Mouse (Mus musculus) mouse trophoblast stem cell (cell line): ENCODE measurements around the gene Rap2b.

Source experiments
- in situ Hi-C, 2 experiments: fragments of 300-500 bp; cut with MseI, MboI; formaldehyde crosslinking; loops; 2 replicates in 1 of 2; 3 replicates in 1 of 2; pipeline ENCODE4 v1.15.1; 2025

The Rap2b gene

DNA sequence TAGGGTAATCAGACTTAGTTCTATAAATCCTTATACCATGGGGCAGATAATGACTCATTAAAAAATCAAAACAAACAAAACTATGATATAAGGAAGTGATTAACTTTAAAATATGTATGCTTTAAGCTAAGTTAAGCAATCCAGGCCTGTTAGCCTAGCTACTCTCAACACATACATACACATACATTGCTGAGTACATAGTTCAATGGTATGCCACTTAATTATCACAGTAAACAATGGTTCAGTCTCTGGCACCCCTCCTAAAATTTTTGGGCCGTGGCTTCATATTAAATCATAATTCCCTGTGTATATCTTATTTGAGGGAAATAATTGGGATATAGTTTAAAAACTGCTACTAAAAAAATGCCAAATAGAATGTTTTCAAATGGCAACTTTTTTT lies at the start of gene Rap2b:
TSS of gene Rap2b (plus strand) at position 301 of the 400 bp plus-strand sequence.
- in situ Hi-C loops: no loop called here

- in situ Hi-C loops: no loop called here
These were observed 46.4 kb upstream of the Rap2b start for GRCm38 (mm10) chr3:61315002-61315401.

GRCm38 (mm10) chr3:61320031-61320430 lies 41.4 kb upstream of the Rap2b start:
- in situ Hi-C loops: no loop called here

DNA sequence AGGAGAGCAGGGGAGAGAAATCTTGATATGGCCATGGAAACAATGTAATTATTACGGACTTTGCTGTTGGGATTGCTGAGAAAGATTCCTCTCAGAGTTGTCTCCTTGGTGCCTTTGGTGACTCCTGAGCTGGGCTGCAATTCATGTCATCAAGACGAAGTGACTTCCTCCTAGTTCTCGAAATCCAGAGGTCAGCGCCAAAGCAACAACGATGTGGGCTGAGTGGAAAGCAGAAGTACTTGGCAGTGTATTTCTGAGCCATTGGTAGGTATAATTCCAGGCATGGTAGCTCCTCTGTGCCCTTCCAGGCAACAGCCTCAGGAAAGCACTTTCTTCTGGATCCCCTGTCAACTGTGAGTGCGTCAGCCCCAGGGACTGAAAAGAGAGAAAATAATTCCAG lies 39.8 kb upstream of the Rap2b start:
- in situ Hi-C loops: no loop called here

- in situ Hi-C loops: no loop called here
These were observed 25.2 kb upstream of the Rap2b start for GRCm38 (mm10) chr3:61336205-61336604.

DNA sequence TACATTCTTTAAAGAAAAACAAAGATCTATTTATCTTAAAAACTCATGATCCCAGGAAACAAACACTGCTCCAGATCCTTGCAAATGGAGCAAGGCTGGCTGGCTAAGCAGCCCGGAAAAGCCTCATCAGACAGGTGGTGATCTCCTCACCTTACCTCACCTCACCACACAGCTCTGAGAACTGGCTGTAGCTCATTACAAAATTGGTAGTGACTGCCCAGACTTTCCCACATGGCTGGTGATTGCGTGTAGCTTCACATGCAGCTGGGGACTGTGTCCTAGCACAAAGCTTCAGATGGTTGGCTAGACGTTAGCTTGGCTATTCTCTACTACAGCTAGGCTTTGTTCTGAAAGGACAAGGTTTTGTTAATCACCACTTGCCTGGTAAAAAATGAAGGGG lies 24.2 kb upstream of the Rap2b start:
- in situ Hi-C loops: no loop called here

DNA sequence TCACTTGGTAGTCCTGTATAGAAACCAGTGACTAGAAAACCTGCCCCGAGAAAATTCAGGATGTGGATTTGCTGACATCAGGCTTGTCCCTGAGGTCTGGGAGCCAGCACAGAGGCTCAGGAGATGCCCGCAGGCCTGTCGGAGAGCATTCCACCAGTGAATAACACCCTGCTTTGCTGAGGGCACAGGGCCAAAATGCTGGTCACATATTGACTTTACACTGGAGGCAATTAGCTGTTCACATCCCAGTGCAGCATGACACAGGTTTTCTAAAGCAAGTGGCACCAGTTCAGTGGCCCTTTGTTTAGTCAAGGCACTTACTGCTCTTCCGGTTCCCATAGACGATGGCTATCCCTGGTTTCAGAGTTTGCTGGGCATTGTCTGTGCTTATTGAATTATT lies 21.1 kb upstream of the Rap2b start:
- in situ Hi-C loops: no loop called here

DNA sequence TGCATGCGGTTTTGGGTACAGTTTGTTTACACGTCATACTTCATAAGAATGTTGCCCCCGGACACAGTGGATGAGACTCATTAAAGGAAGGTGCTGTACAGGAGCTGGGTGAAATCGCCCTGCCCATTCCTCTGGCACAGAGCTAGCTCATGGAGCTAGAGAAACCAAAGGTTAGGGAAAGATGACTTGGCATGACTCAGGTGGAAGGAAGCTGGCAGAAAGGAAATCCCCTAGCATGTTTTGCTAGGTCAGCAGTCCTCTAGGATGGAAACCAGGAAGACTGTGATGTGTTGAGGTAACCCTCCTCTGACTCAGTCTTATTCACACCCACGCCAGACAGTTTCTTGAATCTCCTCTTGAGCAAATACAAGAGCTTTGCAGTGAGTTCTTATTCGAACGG lies 17.4 kb upstream of the Rap2b start:
- in situ Hi-C loops: no loop called here

DNA sequence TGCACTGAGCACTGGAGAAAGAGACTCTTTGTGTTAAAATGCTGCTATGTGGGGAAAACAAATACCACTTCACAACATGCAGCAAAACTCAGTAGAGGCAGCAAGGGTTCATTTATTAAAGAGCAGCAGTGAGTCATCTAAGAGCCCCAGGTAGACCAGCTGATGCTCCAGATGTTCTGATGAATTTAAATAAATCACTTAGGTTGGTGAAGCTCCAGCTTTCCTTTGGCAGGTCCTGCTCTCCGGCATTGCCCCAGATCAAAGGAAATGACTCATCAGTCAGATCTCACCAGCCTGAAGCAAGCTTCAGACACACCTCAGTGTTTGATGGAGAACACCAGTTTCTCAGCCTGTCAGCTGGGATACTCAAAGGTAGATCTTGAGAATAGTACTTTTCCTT lies 15.8 kb upstream of the Rap2b start:
- in situ Hi-C loops: no loop called here

GRCm38 (mm10) chr3:61348036-61348614 lies 13.3 kb upstream of the Rap2b start:
- in situ Hi-C loops: no loop called here

DNA sequence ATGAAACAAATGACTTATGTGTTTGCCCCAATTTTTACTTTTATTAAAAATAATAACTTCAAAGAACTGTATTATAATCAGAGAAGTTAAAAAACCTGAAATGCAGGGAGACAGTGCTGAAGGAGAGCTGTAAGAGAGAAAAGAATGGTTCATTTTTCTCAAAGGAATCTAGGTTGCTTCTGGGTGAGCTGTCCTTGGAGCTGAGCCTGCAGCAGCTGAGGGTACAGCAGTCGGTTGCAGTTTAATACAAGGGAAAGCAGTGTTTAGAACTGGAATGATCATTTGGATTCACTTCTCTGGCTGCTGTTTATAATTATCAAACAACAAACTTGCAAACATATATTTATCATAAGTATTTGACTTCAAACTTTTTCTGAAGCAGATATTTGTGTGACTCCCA lies 12.0 kb upstream of the Rap2b start:
- in situ Hi-C loops: no loop called here

- in situ Hi-C loops: no loop called here
These were observed 6.0 kb upstream of the Rap2b start for GRCm38 (mm10) chr3:61355464-61355863.

- in situ Hi-C loops: no loop called here
These were observed 3.3 kb upstream of the Rap2b start for GRCm38 (mm10) chr3:61358107-61358506.

DNA sequence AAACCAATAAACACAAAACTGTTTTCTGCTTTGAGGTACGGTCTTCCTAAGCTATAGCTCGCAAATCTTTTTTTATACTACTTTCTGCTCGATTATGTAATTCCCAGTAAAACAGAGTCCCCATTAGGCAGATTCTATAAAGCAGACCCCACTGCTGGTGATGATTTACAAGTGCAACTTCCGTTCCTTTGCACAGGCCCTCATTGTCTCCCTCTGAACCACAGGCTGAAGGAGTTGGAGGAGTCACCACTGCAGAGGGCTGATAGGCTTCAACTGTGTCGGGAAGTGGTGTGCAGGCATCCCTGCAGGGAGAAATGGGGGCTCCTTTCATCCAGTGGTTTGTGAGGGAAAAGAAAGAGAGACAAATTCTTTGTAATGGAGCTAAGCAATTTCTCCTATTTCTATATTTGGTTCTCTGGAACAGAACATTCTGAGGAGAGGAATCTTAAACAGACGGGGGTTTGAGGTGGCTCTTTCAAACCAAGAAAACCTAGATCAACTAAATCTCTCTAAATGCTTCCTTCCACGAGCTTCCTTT lies 2.6 kb upstream of the Rap2b start:
- in situ Hi-C loops: no loop called here

DNA sequence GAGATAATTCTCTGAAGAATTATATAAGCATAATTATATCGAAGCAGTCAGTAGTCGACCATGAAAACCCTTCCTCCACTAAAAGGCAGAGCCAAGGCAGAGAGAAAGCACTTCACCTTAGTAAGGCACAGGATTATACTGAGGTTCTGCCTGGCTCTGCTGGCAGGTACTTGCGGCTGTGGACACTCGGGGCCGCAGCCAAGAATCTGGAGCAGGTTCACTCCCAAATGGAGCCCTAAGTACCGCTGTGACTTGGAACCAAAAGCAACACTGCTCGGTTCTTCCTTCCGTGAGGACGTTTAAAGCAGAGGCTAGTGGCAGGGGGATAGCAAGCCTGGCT lies 1.4 kb downstream of the Rap2b start:
- in situ Hi-C loops: no loop called here

DNA sequence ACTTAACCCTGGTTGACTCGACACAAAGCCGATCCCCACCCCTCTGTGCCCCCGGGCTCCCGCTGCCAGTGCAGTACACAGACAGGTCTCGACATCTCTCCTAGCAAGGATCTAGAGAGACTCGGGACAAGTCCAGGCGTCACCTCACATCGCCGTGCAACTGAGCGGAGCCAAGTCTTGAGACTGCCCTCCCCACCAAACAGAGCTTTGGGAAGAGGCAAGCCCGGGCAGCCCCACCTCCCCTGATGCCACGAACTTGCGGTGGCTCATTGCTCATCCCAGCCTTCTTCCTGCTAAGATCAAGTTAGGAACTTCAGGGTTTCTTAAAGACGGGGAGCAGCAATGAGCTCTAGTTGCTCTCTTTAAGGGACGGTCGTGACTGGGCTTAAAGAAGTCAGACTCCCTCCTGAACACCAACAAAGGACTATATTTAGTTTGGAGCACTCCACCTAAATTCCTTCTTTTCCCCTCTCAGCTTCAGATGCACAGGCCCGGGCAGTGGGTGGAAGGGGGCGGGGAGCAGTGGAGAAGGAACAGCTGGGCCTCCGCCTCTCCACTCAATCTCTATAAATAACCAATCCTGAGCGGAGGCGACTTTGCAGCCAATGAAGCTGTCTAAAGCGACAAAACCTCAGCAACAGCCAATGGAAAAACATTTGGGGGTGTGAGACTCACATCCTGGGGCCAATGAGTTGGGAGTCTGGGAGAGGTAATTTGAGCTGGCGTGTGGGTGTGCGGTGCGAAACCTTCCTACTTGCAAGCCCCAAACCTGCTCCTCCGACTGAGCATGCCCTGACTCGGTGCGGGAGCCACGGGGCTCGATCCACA lies 1.9 kb downstream of the Rap2b start:
- in situ Hi-C loops: no loop called here

GRCm38 (mm10) chr3:61363989-61364660 lies 2.7 kb downstream of the Rap2b start:
- in situ Hi-C loops: no loop called here

DNA sequence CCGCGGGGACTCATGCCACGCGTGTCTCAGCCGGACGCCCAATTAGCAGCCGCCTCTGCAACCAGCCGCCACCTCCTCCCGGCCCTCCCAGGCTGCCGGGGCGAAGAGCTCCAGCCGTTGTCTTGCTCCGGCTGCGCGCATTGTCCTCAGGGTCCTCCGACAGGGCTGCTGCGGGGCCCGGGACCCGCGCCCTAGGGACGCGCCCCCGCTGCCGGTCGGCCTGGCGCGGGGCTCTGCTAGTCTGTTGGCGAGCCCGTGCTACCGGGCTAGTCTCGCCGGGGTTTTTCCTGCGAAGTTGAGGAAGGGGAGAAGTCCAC lies 3.2 kb downstream of the Rap2b start:
- in situ Hi-C loops: no loop called here

GRCm38 (mm10) chr3:61364978-61365778 lies 3.7 kb downstream of the Rap2b start:
- in situ Hi-C loops: no loop called here

GRCm38 (mm10) chr3:61365779-61366373 lies 4.4 kb downstream of the Rap2b start, which contains the start of gene B430305J03Rik:
Gene B430305J03Rik, minus strand, starts transcription at chr3:61365951.
- in situ Hi-C loops: no loop called here

DNA sequence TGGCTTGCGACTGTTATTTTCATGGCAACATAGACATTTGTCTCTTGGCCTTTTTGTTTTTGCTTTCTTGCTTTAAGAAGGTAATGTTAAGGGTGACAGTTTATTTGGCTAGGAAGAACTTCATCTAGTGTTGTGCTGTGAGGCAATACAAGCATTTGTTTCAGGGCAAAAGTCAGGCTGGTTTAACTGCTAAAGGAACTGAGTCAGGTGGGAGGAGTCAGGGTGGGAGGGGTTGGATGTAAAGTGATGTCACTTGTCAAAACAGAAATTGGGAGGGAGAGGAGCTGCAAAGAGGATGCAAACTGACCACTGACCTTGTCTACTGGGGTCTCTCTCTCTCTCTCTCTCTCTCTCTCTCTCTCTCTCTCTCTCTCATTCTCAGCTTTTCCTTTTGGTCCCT lies 7.0 kb downstream of the Rap2b start:
- in situ Hi-C loops: no loop called here

DNA sequence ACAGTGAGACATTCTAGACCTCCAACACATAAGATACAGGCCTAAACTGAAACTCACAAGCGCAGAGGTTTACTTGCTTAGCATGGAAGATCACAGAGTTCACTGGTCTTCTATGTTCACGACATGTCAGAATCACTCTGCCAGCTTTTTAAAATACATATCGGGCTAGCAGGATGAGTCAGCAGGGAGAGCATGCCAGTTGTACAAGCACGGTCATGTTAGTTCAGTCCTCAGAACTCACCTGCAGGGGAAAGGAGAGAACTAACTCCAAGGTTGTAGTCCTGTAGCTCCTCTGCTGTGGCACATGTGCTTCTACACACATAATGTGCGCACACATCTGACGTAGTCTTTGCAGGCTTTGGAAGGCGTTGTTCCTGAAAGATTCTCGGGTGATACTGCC lies 14.6 kb downstream of the Rap2b start:
- in situ Hi-C loops: no loop called here
